Mouse (Mus musculus) erythroid progenitor cell, adult 5-6 weeks (primary cell): Measurements from ENCODE around the gene Olfr1317. TPM values are rescaled to one million over a fixed set of nuclear protein-coding genes. Genes with fewer than 3 reads are reported as not detected.

Source experiments
- ATAC-seq: replicated peaks from 2 replicates; pipeline ENCODE4 v1.8.0; 2016; ENCODE audit warnings: moderate number of reproducible peaks, mild to moderate bottlenecking, moderate TSS enrichment, inconsistent platforms; ENCODE audit not compliant: poor library complexity, low FRiP score, severe bottlenecking
- total RNA-seq, 2 experiments: library from RNA; stranded (forward) in 1 of 2; stranded (reverse) in 1 of 2; fragments of 150-400 nt in 1 of 2; fragments of 186-747, 209-891 nt in 1 of 2; gene quantifications; 2 replicates each; pipeline versions ENCODE4 v1.2.3 to v1.2.4; 2015 to 2017; ENCODE audit warnings: low replicate concordance in 2 of 2

Gene Olfr1317
- total RNA-seq (2015; ENCODE audit: low replicate concordance), result not detected in 2 replicates
- total RNA-seq (2017; ENCODE audit: low replicate concordance), result not detected in 2 replicates

DNA sequence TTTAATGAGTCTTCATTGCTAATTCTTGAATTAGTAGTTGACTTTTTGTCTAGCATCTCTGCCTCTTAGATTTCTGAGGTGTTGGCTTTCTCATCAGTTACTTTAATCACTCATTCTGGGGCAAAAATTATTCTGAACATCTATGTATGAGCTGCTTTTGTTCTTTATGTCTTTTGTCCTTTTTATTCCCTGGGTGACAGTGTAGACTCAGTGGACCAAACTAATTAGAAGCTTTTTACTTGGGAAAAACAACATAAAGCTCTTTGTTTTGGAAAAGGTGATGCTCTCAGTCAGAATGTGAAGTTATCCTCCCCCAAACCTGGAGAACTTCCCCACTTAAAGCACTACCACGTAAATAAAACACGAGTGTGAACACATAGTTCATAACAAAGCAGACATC is at the start of gene Olfr1317:
Olfr1317 (plus strand) TSS at position 301 of the 400 bp plus-strand sequence.
- no peak for ATAC-seq

GRCm38 (mm10) chr2:112096681-112097080 is 43.4 kb upstream of the Olfr1317 start, which contains the start of gene Olfr1314:
TSS of gene Olfr1314 (minus strand) at chr2:112096781.
- no peak for ATAC-seq

GRCm38 (mm10) chr2:112115340-112115739 is 24.8 kb upstream of the Olfr1317 start, which contains the start of gene Olfr1315-ps1:
TSS of gene Olfr1315-ps1 (minus strand) at chr2:112115440.
- ATAC-seq, result no peak

DNA sequence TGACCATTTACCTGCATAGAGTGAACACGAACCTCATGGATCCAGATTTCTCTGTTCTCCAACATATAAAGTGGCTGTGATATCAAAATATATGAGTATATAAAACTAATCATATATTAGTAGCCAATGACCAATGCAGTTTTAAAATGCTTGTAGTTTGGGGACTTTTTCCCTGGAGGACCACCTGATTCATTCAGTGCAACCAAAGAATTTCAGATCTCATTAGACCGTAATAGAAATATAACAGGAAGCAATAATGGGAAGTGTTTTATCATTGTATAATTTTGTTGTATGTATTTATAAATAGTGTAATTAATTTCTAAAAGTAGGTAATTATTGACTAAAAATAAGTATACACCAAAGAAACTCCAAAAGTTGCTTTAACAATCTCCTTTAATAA is 5.3 kb upstream of the Olfr1317 start, which contains the start of gene Olfr1316:
Olfr1316 (minus strand) TSS at position 101 of the 400 bp plus-strand sequence.
- no peak for ATAC-seq

DNA sequence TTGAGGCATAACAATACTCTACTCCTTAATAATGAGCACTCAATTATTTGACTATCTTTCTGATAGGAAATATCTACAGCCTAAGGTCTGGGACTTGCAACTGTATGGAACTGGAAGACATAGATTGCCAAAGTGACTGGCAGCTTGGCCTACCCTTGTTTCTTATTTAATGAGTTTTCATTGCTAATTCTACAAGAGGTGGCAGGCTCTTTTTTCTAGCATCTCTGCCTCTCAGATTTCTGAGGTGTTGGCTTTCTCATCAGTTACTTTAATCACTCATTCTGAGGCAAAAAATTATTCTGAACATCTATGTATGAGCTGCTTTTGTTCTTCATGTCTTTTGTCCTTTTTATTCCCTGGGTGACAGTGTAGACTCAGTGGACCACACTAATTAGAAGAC is 13.8 kb downstream of the Olfr1317 start, which contains the start of gene Olfr1318:
Olfr1318 (plus strand) TSS at position 301 of the 400 bp plus-strand sequence.
- ATAC-seq, result no peak

Other genes starting within 250 kb of the Olfr1317 start
- not detected in 2 replicates for gene Olfr1306, start 224.1 kb upstream of the Olfr1317 start, total RNA-seq (2015; ENCODE audit: low replicate concordance)
- gene Olfr1306, start 224.1 kb upstream of the Olfr1317 start, total RNA-seq (2017; ENCODE audit: low replicate concordance), result not detected in 2 replicates
- gene Olfr1307, start 190.9 kb upstream of the Olfr1317 start, total RNA-seq (2015; ENCODE audit: low replicate concordance), result under 0.01 TPM in 1 of 2 replicates, not detected in the other
- gene Olfr1307, start 190.9 kb upstream of the Olfr1317 start, total RNA-seq (2017; ENCODE audit: low replicate concordance), result under 0.01 TPM in 1 of 2 replicates, not detected in the other
- not detected in 2 replicates for gene Olfr1308, start 175.4 kb upstream of the Olfr1317 start, total RNA-seq (2015; ENCODE audit: low replicate concordance)
- gene Olfr1308, start 175.4 kb upstream of the Olfr1317 start, total RNA-seq (2017; ENCODE audit: low replicate concordance), result not detected in 2 replicates
- not detected in 2 replicates for gene Olfr1309, start 150.0 kb upstream of the Olfr1317 start, total RNA-seq (2015; ENCODE audit: low replicate concordance)
- gene Olfr1309, start 150.0 kb upstream of the Olfr1317 start, total RNA-seq (2017; ENCODE audit: low replicate concordance), result not detected in 2 replicates
- gene Olfr1310, start 127.6 kb upstream of the Olfr1317 start, total RNA-seq (2015; ENCODE audit: low replicate concordance), result not detected in 2 replicates
- gene Olfr1310, start 127.6 kb upstream of the Olfr1317 start, total RNA-seq (2017; ENCODE audit: low replicate concordance), result not detected in 2 replicates
- gene Olfr1311, start 115.9 kb upstream of the Olfr1317 start, total RNA-seq (2015; ENCODE audit: low replicate concordance), result not detected in 2 replicates
- not detected in 2 replicates for gene Olfr1311, start 115.9 kb upstream of the Olfr1317 start, total RNA-seq (2017; ENCODE audit: low replicate concordance)
- gene Olfr1312, start 90.1 kb upstream of the Olfr1317 start, total RNA-seq (2015; ENCODE audit: low replicate concordance), result not detected in 2 replicates
- gene Olfr1312, start 90.1 kb upstream of the Olfr1317 start, total RNA-seq (2017; ENCODE audit: low replicate concordance), result not detected in 2 replicates
- gene Olfr1313, start 62.5 kb upstream of the Olfr1317 start, total RNA-seq (2015; ENCODE audit: low replicate concordance), result not detected in 2 replicates
- gene Olfr1313, start 62.5 kb upstream of the Olfr1317 start, total RNA-seq (2017; ENCODE audit: low replicate concordance), result not detected in 2 replicates
- not detected in 2 replicates for gene Olfr1314, start 43.5 kb upstream of the Olfr1317 start, total RNA-seq (2015; ENCODE audit: low replicate concordance)
- not detected in 2 replicates for gene Olfr1314, start 43.5 kb upstream of the Olfr1317 start, total RNA-seq (2017; ENCODE audit: low replicate concordance)
- not detected in 2 replicates for gene Olfr1315-ps1, start 24.9 kb upstream of the Olfr1317 start, total RNA-seq (2015; ENCODE audit: low replicate concordance)
- not detected in 2 replicates for gene Olfr1315-ps1, start 24.9 kb upstream of the Olfr1317 start, total RNA-seq (2017; ENCODE audit: low replicate concordance)
- gene Olfr1316, start 5.4 kb upstream of the Olfr1317 start, total RNA-seq (2015; ENCODE audit: low replicate concordance), result not detected in 2 replicates
- gene Olfr1316, start 5.4 kb upstream of the Olfr1317 start, total RNA-seq (2017; ENCODE audit: low replicate concordance), result not detected in 2 replicates
- gene Olfr1318, start 13.9 kb downstream of the Olfr1317 start, total RNA-seq (2015; ENCODE audit: low replicate concordance), result not detected in 2 replicates
- not detected in 2 replicates for gene Olfr1318, start 13.9 kb downstream of the Olfr1317 start, total RNA-seq (2017; ENCODE audit: low replicate concordance)
- 2.5 and 5.0 TPM in 2 replicates for gene Lpcat4, start 99.1 kb downstream of the Olfr1317 start, total RNA-seq (2015; ENCODE audit: low replicate concordance)
- 0.39 TPM in 1 of 2 replicates, not detected in the other for gene Lpcat4, start 99.1 kb downstream of the Olfr1317 start, total RNA-seq (2017; ENCODE audit: low replicate concordance)
- gene Nutm1, start 119.0 kb downstream of the Olfr1317 start, total RNA-seq (2015; ENCODE audit: low replicate concordance), result not detected in 2 replicates
- gene Nutm1, start 119.0 kb downstream of the Olfr1317 start, total RNA-seq (2017; ENCODE audit: low replicate concordance), result not detected in 2 replicates
- 23.5 and 32.4 TPM in 2 replicates for gene Nop10, start 121.6 kb downstream of the Olfr1317 start, total RNA-seq (2015; ENCODE audit: low replicate concordance)
- 12.3 and 16.3 TPM in 2 replicates for gene Nop10, start 121.6 kb downstream of the Olfr1317 start, total RNA-seq (2017; ENCODE audit: low replicate concordance)
- gene Slc12a6, start 125.5 kb downstream of the Olfr1317 start, total RNA-seq (2015; ENCODE audit: low replicate concordance), result 52.8 and 57.7 TPM in 2 replicates
- gene Slc12a6, start 125.5 kb downstream of the Olfr1317 start, total RNA-seq (2017; ENCODE audit: low replicate concordance), result 42.4 and 70.9 TPM in 2 replicates
- 1.4 TPM in 1 of 2 replicates, not detected in the other for gene Gm21985, start 126.0 kb downstream of the Olfr1317 start, total RNA-seq (2015; ENCODE audit: low replicate concordance)
- 1.3 and 9.0 TPM in 2 replicates for gene Gm21985, start 126.0 kb downstream of the Olfr1317 start, total RNA-seq (2017; ENCODE audit: low replicate concordance)
- gene Emc4, start 227.7 kb downstream of the Olfr1317 start, total RNA-seq (2015; ENCODE audit: low replicate concordance), result 23.5 and 30.3 TPM in 2 replicates
- 9.9 and 11.3 TPM in 2 replicates for gene Emc4, start 227.7 kb downstream of the Olfr1317 start, total RNA-seq (2017; ENCODE audit: low replicate concordance)
- 21.3 and 29.3 TPM in 2 replicates for gene Katnbl1, start 238.9 kb downstream of the Olfr1317 start, total RNA-seq (2015; ENCODE audit: low replicate concordance)
- gene Katnbl1, start 238.9 kb downstream of the Olfr1317 start, total RNA-seq (2017; ENCODE audit: low replicate concordance), result 20.7 and 21.3 TPM in 2 replicates